Mouse (Mus musculus): ENCODE data around the gene Ptger1. TPM values are rescaled to one million over a fixed set of nuclear protein-coding genes. Genes with fewer than 3 reads are reported as not detected.

The Ptger1 gene
- total RNA-seq, 2 experiments from 2014 or later: 1.1 to 1.2 TPM

- no peak for DNase-seq (ENCODE audit: low spot score in 2 of 2)
- intact Hi-C loops (cut with DNase I): loop anchor here (5.0 to 10.0 kb wide), 2 partner anchors 52 to 235 kb away; partner anchors contain the start of genes Asf1b, Gm10644 and Ptger1
These were observed 53.2 kb downstream of the Ptger1 start for GRCm38 (mm10) chr8:83719693-83720092.

GRCm38 (mm10) chr8:83721405-83722025 is 55.0 kb downstream of the Ptger1 start:
- no peak for DNase-seq (ENCODE audit: low spot score in 2 of 2)
- intact Hi-C loops (cut with DNase I): loop anchor here (10.0 kb wide), 1 partner anchor 233 kb away; the partner anchor contains the start of genes Asf1b and Gm10644

Other genes starting within 250 kb of the Ptger1 start
- gene Scoc, start 208.3 kb upstream of the Ptger1 start, total RNA-seq (2021): 100 to 1,000 TPM; 207 to 231 TPM
- gene Olfr370, start 130.9 kb upstream of the Ptger1 start, total RNA-seq (2021): not detected
- gene Ndufb7, start 100.0 kb upstream of the Ptger1 start, total RNA-seq (2021): 100 to 1,000 TPM; 134 to 156 TPM
- gene Tecr, start 58.7 kb upstream of the Ptger1 start, total RNA-seq (2021): 100 to 1,000 TPM; 564 to 620 TPM
- gene Dnajb1, start 58.5 kb upstream of the Ptger1 start, total RNA-seq (2021): 10 to 100 TPM; 49.4 to 54.2 TPM
- 100 to 1,000 TPM in 1 of 2 experiments, 10 to 100 TPM in 1; 89.8 to 105 TPM for gene Gipc1, start 14.0 kb upstream of the Ptger1 start, total RNA-seq (2021)
- gene Pkn1, start 32.5 kb downstream of the Ptger1 start, total RNA-seq (2021): 10 to 100 TPM; 52.9 to 65.1 TPM
- 10 to 100 TPM; 15.4 to 18.6 TPM for gene Ddx39, start 48.5 kb downstream of the Ptger1 start, total RNA-seq (2021)
- 10 to 100 TPM in 1 of 2 experiments, 1 to 10 TPM in 1; 6.0 to 10.8 TPM for gene Adgre5, start 74.6 kb downstream of the Ptger1 start, total RNA-seq (2021)
- gene Adgrl1, start 233.4 kb downstream of the Ptger1 start, total RNA-seq (2021): 100 to 1,000 TPM; 422 to 433 TPM